Mouse (Mus musculus): ENCODE results near the gene Hspa12a.

GRCm38 (mm10) chr19:58762316-58762715 is 181.1 kb downstream of the Hspa12a start:
- TF ChIP-seq POLR2AphosphoS2 (IDR thresholded peaks at IDR 0.05; ENCODE audit: insufficient read length, low read depth) (no peak), CEBPB (IDR thresholded peaks at IDR 0.05; ENCODE audit: insufficient read depth, poor library complexity, severe bottlenecking) (no peak), POLR2A (IDR thresholded peaks at IDR 0.05; ENCODE audit: insufficient read length, low read depth) (no peak), USF1 (IDR thresholded peaks at IDR 0.05; ENCODE audit: low read depth) (no peak), SRF (IDR thresholded peaks at IDR 0.05; ENCODE audit: control insufficient read depth, insufficient read length, low read depth) (no peak)

Measured in myocyte (in vitro differentiated cells).